Mouse (Mus musculus) lung, postnatal 14 days (tissue): ENCODE measurements around the gene Crkl.

Experiments used
- DNase-seq: peaks from one replicate; pipeline ENCODE4 v3.0.0; 2021

The Crkl gene

GRCm38 (mm10) chr16:17530640-17531288 lies 79.0 kb downstream of the Crkl start, which contains the start of gene Thap7:
Thap7 (minus strand) TSS chr16:17531136.
- peak; percentile 97 for DNase-seq

DNA sequence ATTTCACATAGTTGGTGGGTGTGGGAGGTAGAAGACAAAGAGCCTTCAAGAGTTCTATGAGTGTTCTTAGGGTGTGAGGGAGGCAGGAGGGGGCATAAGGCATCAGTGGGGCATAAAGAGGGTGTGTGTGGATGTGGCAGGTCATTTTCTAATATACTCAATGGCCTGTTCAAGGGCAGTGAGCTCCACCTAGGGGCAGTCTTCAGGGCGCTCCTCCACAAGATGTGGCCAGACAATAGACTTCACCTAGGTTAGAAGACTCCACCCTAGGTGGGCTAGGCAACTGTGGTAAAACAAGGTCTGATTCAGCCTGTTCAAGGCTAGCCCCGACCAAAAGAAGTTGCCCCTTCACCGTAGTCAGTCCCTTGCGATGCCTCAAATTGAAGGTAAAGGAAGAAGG lies 80.5 kb downstream of the Crkl start:
- peak; percentile 23 for DNase-seq

DNA sequence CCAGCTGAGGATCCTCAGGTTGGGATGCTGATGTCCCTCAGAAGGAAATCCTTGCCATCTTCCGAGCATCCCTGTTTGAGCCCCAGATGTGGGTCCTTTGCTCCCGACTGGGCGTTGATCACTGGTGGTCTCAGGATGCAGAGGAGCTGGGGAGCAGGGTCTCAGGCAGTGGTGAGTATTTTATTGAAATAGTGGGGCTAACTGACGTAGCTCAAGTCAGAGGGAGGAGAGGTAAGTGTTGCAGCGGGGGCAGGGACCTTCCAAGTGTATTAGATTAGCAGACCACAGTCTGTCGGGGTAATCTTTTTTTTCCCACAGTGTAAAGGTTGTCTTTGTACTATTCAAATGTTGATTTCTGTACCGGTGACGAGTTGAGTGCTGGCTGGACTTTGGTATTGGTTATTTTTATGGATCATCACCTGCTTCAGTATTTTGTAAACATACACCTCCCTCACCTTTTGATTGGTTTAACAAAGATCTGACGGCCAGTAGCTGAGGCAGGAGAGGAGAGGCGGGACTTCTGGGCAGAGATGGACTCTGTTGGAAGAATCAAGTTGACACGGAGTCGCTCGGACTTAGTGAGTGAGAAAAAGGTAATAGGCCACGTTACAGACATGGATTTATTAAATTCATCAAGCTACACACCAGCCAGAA lies 81.0 kb downstream of the Crkl start:
- DNase-seq = no peak

DNA sequence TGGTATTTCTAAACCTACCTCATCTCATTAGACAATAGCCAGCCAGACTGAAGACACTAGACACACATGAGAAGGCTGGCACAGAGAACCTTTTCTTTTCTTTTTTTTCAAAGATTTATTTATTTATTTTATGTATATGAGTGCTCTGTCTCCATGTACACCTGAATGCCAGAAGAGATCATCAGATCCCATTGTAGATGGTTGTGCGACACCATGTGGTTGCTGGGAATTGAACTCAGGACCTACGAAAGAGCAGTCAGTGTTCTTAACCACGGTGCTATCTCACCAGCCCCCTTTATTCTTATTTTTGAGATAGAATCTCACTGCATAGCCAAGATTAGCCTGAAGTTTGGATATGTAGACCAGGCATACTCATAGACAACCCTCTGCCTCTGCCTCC lies 84.8 kb downstream of the Crkl start:
- DNase-seq = no peak
